Mouse (Mus musculus): ENCODE results near the gene Phrf1.

The Phrf1 gene

GRCm38 (mm10) chr7:141206182-141206937 is 22.2 kb upstream of the Phrf1 start:
- H3K9me3 ChIP-seq (ENCODE audit: low read length), result no peaks in the 10 kb centered on the region
- peaks cover 11% of the 10 kb centered on the region for H3K4me1 ChIP-seq (replicated peaks; ENCODE audit: low read depth, low read length)
- no peaks in the 10 kb centered on the region for H3K27me3 ChIP-seq (ENCODE audit: insufficient read depth, low read length)
- H3K36me3 ChIP-seq (ENCODE audit: insufficient read depth, low read length), result peaks cover 19% of the 10 kb centered on the region
- TF ChIP-seq NANOG (IDR thresholded peaks at IDR 0.05; ENCODE audit: borderline replicate concordance, low read length) (no peak), CTCF (conservative IDR thresholded peaks at IDR 0.05; ENCODE audit: low read length) (no peak), POU5F1 (IDR thresholded peaks at IDR 0.05; ENCODE audit: borderline replicate concordance, low read length) (no peak)
- H3K4me3 ChIP-seq (replicated peaks; ENCODE audit: low read length), result no peak overlapping the region

- Histone ChIP-seq H3K36me3 (ENCODE audit: insufficient read depth, low read length) (peaks cover 23% of the 10 kb centered on the region), H3K9me3 (ENCODE audit: low read length) (no peaks in the 10 kb centered on the region), H3K4me3 (replicated peaks; ENCODE audit: low read length) (no peak overlapping the region), H3K4me1 (replicated peaks; ENCODE audit: low read depth, low read length) (peaks cover 37% of the 10 kb centered on the region), H3K27me3 (ENCODE audit: insufficient read depth, low read length) (no peaks in the 10 kb centered on the region)
- TF ChIP-seq CTCF (conservative IDR thresholded peaks at IDR 0.05; ENCODE audit: low read length) (no peak), POU5F1 (IDR thresholded peaks at IDR 0.05; ENCODE audit: borderline replicate concordance, low read length) (no peak), NANOG (IDR thresholded peaks at IDR 0.05; ENCODE audit: borderline replicate concordance, low read length) (no peak)
These were observed 19.1 kb upstream of the Phrf1 start for GRCm38 (mm10) chr7:141209526-141209925.

GRCm38 (mm10) chr7:141210137-141210536 is 18.4 kb upstream of the Phrf1 start:
- TF ChIP-seq POU5F1 (IDR thresholded peaks at IDR 0.05; ENCODE audit: borderline replicate concordance, low read length) (no peak), NANOG (IDR thresholded peaks at IDR 0.05; ENCODE audit: borderline replicate concordance, low read length) (no peak), CTCF (conservative IDR thresholded peaks at IDR 0.05; ENCODE audit: low read length) (no peak)
- Histone ChIP-seq H3K9me3 (ENCODE audit: low read length) (no peaks in the 10 kb centered on the region), H3K4me3 (replicated peaks; ENCODE audit: low read length) (no peak overlapping the region), H3K4me1 (replicated peaks; ENCODE audit: low read depth, low read length) (peaks cover 43% of the 10 kb centered on the region), H3K27me3 (ENCODE audit: insufficient read depth, low read length) (no peaks in the 10 kb centered on the region), H3K36me3 (ENCODE audit: insufficient read depth, low read length) (peaks cover 23% of the 10 kb centered on the region)

GRCm38 (mm10) chr7:141210606-141211131 is 17.9 kb upstream of the Phrf1 start:
- peaks cover 45% of the 10 kb centered on the region for H3K4me1 ChIP-seq (replicated peaks; ENCODE audit: low read depth, low read length)
- no peaks in the 10 kb centered on the region for H3K9me3 ChIP-seq (ENCODE audit: low read length)
- no peak for TF ChIP-seq NANOG (IDR thresholded peaks at IDR 0.05; ENCODE audit: borderline replicate concordance, low read length)

GRCm38 (mm10) chr7:141213133-141213532 is 15.5 kb upstream of the Phrf1 start:
- Histone ChIP-seq H3K36me3 (ENCODE audit: insufficient read depth, low read length) (peaks cover 39% of the 10 kb centered on the region), H3K27me3 (ENCODE audit: insufficient read depth, low read length) (no peaks in the 10 kb centered on the region), H3K4me3 (replicated peaks; ENCODE audit: low read length) (peak overlapping the region; percentile 26; the same call in 1 of the 2 replicates), H3K4me1 (replicated peaks; ENCODE audit: low read depth, low read length) (peaks cover 66% of the 10 kb centered on the region), H3K9me3 (ENCODE audit: low read length) (no peaks in the 10 kb centered on the region)
- TF ChIP-seq CTCF (conservative IDR thresholded peaks at IDR 0.05; ENCODE audit: low read length) (no peak), NANOG (IDR thresholded peaks at IDR 0.05; ENCODE audit: borderline replicate concordance, low read length) (no peak), POU5F1 (IDR thresholded peaks at IDR 0.05; ENCODE audit: borderline replicate concordance, low read length) (no peak)

More at GRCm38 (mm10) chr7:141210606-141211131, 17.9 kb upstream of the Phrf1 start:
- peaks cover 23% of the 10 kb centered on the region for H3K36me3 ChIP-seq (ENCODE audit: insufficient read depth, low read length)
- no peaks in the 10 kb centered on the region for H3K27me3 ChIP-seq (ENCODE audit: insufficient read depth, low read length)
- no peak overlapping the region for H3K4me3 ChIP-seq (replicated peaks; ENCODE audit: low read length)

- Histone ChIP-seq H3K4me1 (replicated peaks; ENCODE audit: low read depth, low read length) (peaks cover 71% of the 10 kb centered on the region), H3K27me3 (ENCODE audit: insufficient read depth, low read length) (no peaks in the 10 kb centered on the region), H3K4me3 (replicated peaks; ENCODE audit: low read length) (peak within 1 kb of the TSS; percentile 92), H3K9me3 (ENCODE audit: low read length) (no peaks in the 10 kb centered on the region), H3K36me3 (ENCODE audit: insufficient read depth, low read length) (peaks cover 45% of the 10 kb centered on the region)
- TF ChIP-seq NANOG (IDR thresholded peaks at IDR 0.05; ENCODE audit: borderline replicate concordance, low read length), result no peak
- no peak for TF ChIP-seq CTCF (conservative IDR thresholded peaks at IDR 0.05; ENCODE audit: low read length)
- no peak for TF ChIP-seq POU5F1 (IDR thresholded peaks at IDR 0.05; ENCODE audit: borderline replicate concordance, low read length)
These were observed 14.9 kb upstream of the Phrf1 start, which contains the start of gene Lmntd2 for GRCm38 (mm10) chr7:141213605-141214235. Gene Lmntd2, minus strand, starts transcription at chr7:141214080.

GRCm38 (mm10) chr7:141214310-141214709 is 14.3 kb upstream of the Phrf1 start:
- Histone ChIP-seq H3K9me3 (ENCODE audit: low read length) (no peaks in the 10 kb centered on the region), H3K27me3 (ENCODE audit: insufficient read depth, low read length) (no peaks in the 10 kb centered on the region), H3K4me1 (replicated peaks; ENCODE audit: low read depth, low read length) (peaks cover 77% of the 10 kb centered on the region), H3K36me3 (ENCODE audit: insufficient read depth, low read length) (peaks cover 49% of the 10 kb centered on the region), H3K4me3 (replicated peaks; ENCODE audit: low read length) (peak overlapping the region; percentile 92)
- TF ChIP-seq CTCF (conservative IDR thresholded peaks at IDR 0.05; ENCODE audit: low read length) (no peak), NANOG (IDR thresholded peaks at IDR 0.05; ENCODE audit: borderline replicate concordance, low read length) (no peak), POU5F1 (IDR thresholded peaks at IDR 0.05; ENCODE audit: borderline replicate concordance, low read length) (no peak)

- Histone ChIP-seq H3K4me3 (replicated peaks; ENCODE audit: low read length) (peak within 1 kb of the TSS; percentile 92), H3K4me1 (replicated peaks; ENCODE audit: low read depth, low read length) (peaks cover 83% of the 10 kb centered on the region), H3K36me3 (ENCODE audit: insufficient read depth, low read length) (peaks cover 49% of the 10 kb centered on the region), H3K9me3 (ENCODE audit: low read length) (no peaks in the 10 kb centered on the region), H3K27me3 (ENCODE audit: insufficient read depth, low read length) (no peaks in the 10 kb centered on the region)
- TF ChIP-seq CTCF (conservative IDR thresholded peaks at IDR 0.05; ENCODE audit: low read length) (no peak), POU5F1 (IDR thresholded peaks at IDR 0.05; ENCODE audit: borderline replicate concordance, low read length) (no peak), NANOG (IDR thresholded peaks at IDR 0.05; ENCODE audit: borderline replicate concordance, low read length) (no peak)
These were observed 13.3 kb upstream of the Phrf1 start, which contains the start of gene Rassf7 for GRCm38 (mm10) chr7:141215101-141215879. Gene Rassf7, plus strand, starts transcription at chr7:141215860.

Data from E14TG2a.4 (cell line).